Mouse (Mus musculus): ENCODE data around the gene Gckr.
"Not testable (repeated sequence)": the region's sequence is repeated elsewhere in the genome, so short reads cannot be mapped to it uniquely, and the experiment has no call there.

The Gckr gene

GRCm38 (mm10) chr5:31294964-31295605 lies 2.2 kb upstream of the Gckr start:
- DNase-seq (ENCODE audit: low read depth in 1 of 2, low spot score in 2 of 2), result no peak

- DNase-seq (ENCODE audit: low read depth in 1 of 2, low spot score in 2 of 2), result no peak
These were observed 1.6 kb upstream of the Gckr start, which contains the start of gene Fndc4 for GRCm38 (mm10) chr5:31295606-31296141. Gene Fndc4, minus strand, starts transcription at chr5:31296080.

- DNase-seq (ENCODE audit: low read depth in 1 of 2, low spot score in 2 of 2), result no peak
These were observed 738 bp downstream of the Gckr start for GRCm38 (mm10) chr5:31297981-31298380.

- DNase-seq (ENCODE audit: low read depth in 1 of 2, low spot score in 2 of 2), result no peak
These were observed 1.2 kb downstream of the Gckr start for GRCm38 (mm10) chr5:31298486-31298885.

GRCm38 (mm10) chr5:31301866-31302265 lies 4.6 kb downstream of the Gckr start:
- no peak for DNase-seq (ENCODE audit: low read depth in 1 of 2, low spot score in 2 of 2)

- no peak for DNase-seq (ENCODE audit: low read depth in 1 of 2, low spot score in 2 of 2)
These were observed 5.8 kb downstream of the Gckr start for GRCm38 (mm10) chr5:31303093-31303492.

GRCm38 (mm10) chr5:31312806-31313205 lies 15.6 kb downstream of the Gckr start:
- DNase-seq (ENCODE audit: low read depth in 1 of 2, low spot score in 2 of 2), result no peak

- no peak for DNase-seq (ENCODE audit: low read depth in 1 of 2, low spot score in 2 of 2)
These were observed 25.5 kb downstream of the Gckr start for GRCm38 (mm10) chr5:31322776-31323175.

GRCm38 (mm10) chr5:31324085-31324484 lies 26.8 kb downstream of the Gckr start:
- no peak for DNase-seq (ENCODE audit: low read depth in 1 of 2, low spot score in 2 of 2)

- no peak for DNase-seq (ENCODE audit: low read depth in 1 of 2, low spot score in 2 of 2)
These were observed 29.6 kb downstream of the Gckr start for GRCm38 (mm10) chr5:31326850-31327249.

- DNase-seq (ENCODE audit: low read depth in 1 of 2, low spot score in 2 of 2), result peak in 1 of 2 experiments; percentile 3
These were observed 31.0 kb downstream of the Gckr start for GRCm38 (mm10) chr5:31328255-31328654.

GRCm38 (mm10) chr5:31357586-31357985 lies 60.3 kb downstream of the Gckr start:
- DNase-seq (ENCODE audit: low read depth in 1 of 2, low spot score in 2 of 2), result not testable (repeated sequence)

GRCm38 (mm10) chr5:31360955-31361354 lies 63.7 kb downstream of the Gckr start:
- no peak for DNase-seq (ENCODE audit: low read depth in 1 of 2, low spot score in 2 of 2)

Data from monocyte, adult 2 months (primary cell).